Mouse (Mus musculus): ENCODE measurements at regions not wholly inside any gene's neighbourhood (a gene's known extent, or its start where the extent isn't known, plus 50 kb on each side); places are given as distances from the start of the nearest gene placed in this dataset.

- Histone ChIP-seq H3K27me3 (ENCODE audit: control insufficient read depth in 1 of 2, insufficient read depth in 2 of 2, low read length in 2 of 2) (no peaks in the 10 kb centered on the region), H3K4me1 (ENCODE audit: control insufficient read depth in 1 of 2, insufficient read depth in 2 of 2, low read length in 2 of 2) (no peaks in the 10 kb centered on the region), H3K79me2 (ENCODE audit: control insufficient read depth, insufficient read depth, low read length, poor library complexity) (no peaks in the 10 kb centered on the region), H3K9ac (ENCODE audit: control insufficient read depth, low read depth, low read length, poor library complexity, severe bottlenecking) (no peak overlapping the region), H3K4me3 (ENCODE audit: control insufficient read depth in 1 of 2, insufficient read depth in 1 of 2, low read depth in 2 of 2, low read length in 2 of 2) (no peak overlapping the region), H3K27ac (ENCODE audit: control insufficient read depth, low read depth, low read length) (no peak overlapping the region), H3K9me3 (replicated peaks; ENCODE audit: insufficient read depth, low read length) (no peaks in the 10 kb centered on the region), H3K36me3 (ENCODE audit: control insufficient read depth in 1 of 2, insufficient read depth in 2 of 2, low read length in 2 of 2) (no peaks in the 10 kb centered on the region)
- DNase-seq (ENCODE audit: low read depth, low spot score): no peak
- TF ChIP-seq EP300 (IDR thresholded peaks at IDR 0.05; ENCODE audit: low read depth in 1 of 2, low read length in 2 of 2) (no peak), CHD2 (IDR thresholded peaks at IDR 0.05; ENCODE audit: low read length) (no peak), RAD21 (IDR thresholded peaks at IDR 0.05; ENCODE audit: low read depth, low read length) (no peak), CTCF (IDR thresholded peaks at IDR 0.05 in 2 of 3, conservative IDR thresholded peaks at IDR 0.05 in 1 of 3; ENCODE audit: control insufficient read depth in 1 of 3, insufficient read depth in 1 of 3, low read depth in 2 of 3, low read length in 3 of 3, poor library complexity in 1 of 3, severe bottlenecking in 1 of 3) (no peak), POLR2AphosphoS2 (IDR thresholded peaks at IDR 0.05; ENCODE audit: low read length) (no peak), HCFC1 (IDR thresholded peaks at IDR 0.05; ENCODE audit: low read depth, low read length) (no peak), GATA1 (IDR thresholded peaks at IDR 0.05; ENCODE audit: low read depth, low read length) (no peak), ETS1 (IDR thresholded peaks at IDR 0.05; ENCODE audit: low read depth, low read length) (no peak), ZNF384 (IDR thresholded peaks at IDR 0.05; ENCODE audit: low read depth, low read length) (no peak), SIN3A (IDR thresholded peaks at IDR 0.05; ENCODE audit: low read length) (no peak), MAZ (IDR thresholded peaks at IDR 0.05; ENCODE audit: low read depth, low read length) (no peak), ZMIZ1 (IDR thresholded peaks at IDR 0.05; ENCODE audit: low read depth, low read length) (no peak), JUND (IDR thresholded peaks at IDR 0.05; ENCODE audit: low read depth, low read length) (no peak), UBTF (IDR thresholded peaks at IDR 0.05; ENCODE audit: borderline replicate concordance, insufficient read depth, low read depth, low read length) (no peak), MYC (IDR thresholded peaks at IDR 0.05; ENCODE audit: low read depth, low read length) (no peak)
Observed at GRCm38 (mm10) chr13:52282500-52282899, 248.6 kb downstream of the Diras2 start.

GRCm38 (mm10) chr13:52283456-52283855 is 247.6 kb downstream of the Diras2 start:
- Histone ChIP-seq H3K27me3 (ENCODE audit: control insufficient read depth in 1 of 2, insufficient read depth in 2 of 2, low read length in 2 of 2) (no peaks in the 10 kb centered on the region), H3K27ac (ENCODE audit: control insufficient read depth, low read depth, low read length) (no peak overlapping the region), H3K4me3 (ENCODE audit: control insufficient read depth in 1 of 2, insufficient read depth in 1 of 2, low read depth in 2 of 2, low read length in 2 of 2) (no peak overlapping the region), H3K79me2 (ENCODE audit: control insufficient read depth, insufficient read depth, low read length, poor library complexity) (no peaks in the 10 kb centered on the region), H3K9me3 (replicated peaks; ENCODE audit: insufficient read depth, low read length) (no peaks in the 10 kb centered on the region), H3K36me3 (ENCODE audit: control insufficient read depth in 1 of 2, insufficient read depth in 2 of 2, low read length in 2 of 2) (no peaks in the 10 kb centered on the region), H3K4me1 (ENCODE audit: control insufficient read depth in 1 of 2, insufficient read depth in 2 of 2, low read length in 2 of 2) (no peaks in the 10 kb centered on the region), H3K9ac (ENCODE audit: control insufficient read depth, low read depth, low read length, poor library complexity, severe bottlenecking) (no peak overlapping the region)
- TF ChIP-seq ZNF384 (IDR thresholded peaks at IDR 0.05; ENCODE audit: low read depth, low read length) (no peak), RCOR1 (IDR thresholded peaks at IDR 0.05; ENCODE audit: low read depth, low read length) (no peak), JUND (IDR thresholded peaks at IDR 0.05; ENCODE audit: low read depth, low read length) (no peak), TBP (IDR thresholded peaks at IDR 0.05; ENCODE audit: low read depth, low read length) (no peak), ZC3H11A (IDR thresholded peaks at IDR 0.05; ENCODE audit: low read depth, low read length) (no peak), POLR2AphosphoS2 (IDR thresholded peaks at IDR 0.05; ENCODE audit: low read length) (no peak), USF1 (IDR thresholded peaks at IDR 0.05; ENCODE audit: low read depth, low read length) (no peak), UBTF (IDR thresholded peaks at IDR 0.05; ENCODE audit: borderline replicate concordance, insufficient read depth, low read depth, low read length) (no peak)
- DNase-seq (ENCODE audit: low read depth, low spot score): no peak

Data from MEL (cell line).